Mouse (Mus musculus): Measurements from ENCODE around the gene Fbxo6. TPM values are rescaled to one million over a fixed set of nuclear protein-coding genes. Genes with fewer than 3 reads are reported as not detected.
"Not testable (repeated sequence)": the region's sequence is repeated elsewhere in the genome, so short reads cannot be mapped to it uniquely, and the experiment has no call there.

Fbxo6 gene
- polyA plus RNA-seq, 1 experiment from 2014 or later = 22.0 TPM

GRCm38 (mm10) chr4:148176603-148177002 is 24.7 kb upstream of the Fbxo6 start:
- H3K4me2 ChIP-seq (replicated peaks; ENCODE audit: low read depth, low read length); H3K4me3 ChIP-seq (ENCODE audit: low read length); H3K27ac ChIP-seq (ENCODE audit: low read length); H3K36me3 ChIP-seq (ENCODE audit: insufficient read depth, low read length); ATAC-seq (ENCODE audit: low FRiP score, low TSS enrichment); H3K9me3 ChIP-seq (ENCODE audit: low read length); H3K4me1 ChIP-seq (ENCODE audit: insufficient read depth, low read length); H3K9ac ChIP-seq (replicated peaks; ENCODE audit: low read length): not testable (repeated sequence)
- WGBS = 59% methylated on average over 5 of the region's 6 CpGs
- peaks cover 44% of the 10 kb centered on the region for H3K27me3 ChIP-seq (ENCODE audit: insufficient read depth, low read length)

- H3K36me3 ChIP-seq (ENCODE audit: insufficient read depth, low read length) = no peaks in the 10 kb centered on the region
- no peak overlapping the region for H3K4me2 ChIP-seq (replicated peaks; ENCODE audit: low read depth, low read length)
- ATAC-seq (ENCODE audit: low FRiP score, low TSS enrichment) = no peak
- H3K4me3 ChIP-seq (ENCODE audit: low read length) = no peak overlapping the region
- no peaks in the 10 kb centered on the region for H3K4me1 ChIP-seq (ENCODE audit: insufficient read depth, low read length)
- WGBS = 23% methylated on average over 12 of the region's 12 CpGs
- no peak overlapping the region for H3K27ac ChIP-seq (ENCODE audit: low read length)
- no peaks in the 10 kb centered on the region for H3K9me3 ChIP-seq (ENCODE audit: low read length)
- H3K9ac ChIP-seq (replicated peaks; ENCODE audit: low read length) = no peak overlapping the region
- peaks cover 61% of the 10 kb centered on the region for H3K27me3 ChIP-seq (ENCODE audit: insufficient read depth, low read length)
These were observed 22.5 kb upstream of the Fbxo6 start for GRCm38 (mm10) chr4:148174495-148174862.

- H3K4me2 ChIP-seq (replicated peaks; ENCODE audit: low read depth, low read length) = no peak overlapping the region
- no peaks in the 10 kb centered on the region for H3K4me1 ChIP-seq (ENCODE audit: insufficient read depth, low read length)
- no peak overlapping the region for H3K27ac ChIP-seq (ENCODE audit: low read length)
- ATAC-seq (ENCODE audit: low FRiP score, low TSS enrichment) = no peak
- 2% methylated on average over 30 of the region's 30 CpGs for WGBS
- no peak overlapping the region for H3K9ac ChIP-seq (replicated peaks; ENCODE audit: low read length)
- peaks cover 63% of the 10 kb centered on the region for H3K27me3 ChIP-seq (ENCODE audit: insufficient read depth, low read length)
- no peak overlapping the region for H3K4me3 ChIP-seq (ENCODE audit: low read length)
- no peaks in the 10 kb centered on the region for H3K9me3 ChIP-seq (ENCODE audit: low read length)
- H3K36me3 ChIP-seq (ENCODE audit: insufficient read depth, low read length) = no peaks in the 10 kb centered on the region
These were observed 22.0 kb upstream of the Fbxo6 start for GRCm38 (mm10) chr4:148173811-148174494.

- peaks cover 77% of the 10 kb centered on the region for H3K27me3 ChIP-seq (ENCODE audit: insufficient read depth, low read length)
- H3K4me3 ChIP-seq (ENCODE audit: low read length) = no peak overlapping the region
- H3K9me3 ChIP-seq (ENCODE audit: low read length) = no peaks in the 10 kb centered on the region
These were observed 19.3 kb upstream of the Fbxo6 start for GRCm38 (mm10) chr4:148171261-148171660.

GRCm38 (mm10) chr4:148170842-148171241 is 18.9 kb upstream of the Fbxo6 start:
- no peak overlapping the region for H3K27ac ChIP-seq (ENCODE audit: low read length)
- ATAC-seq (ENCODE audit: low FRiP score, low TSS enrichment) = no peak
- WGBS = 0% methylated on average over 2 of the region's 2 CpGs
- H3K4me3 ChIP-seq (ENCODE audit: low read length) = no peak overlapping the region
- peaks cover 12% of the 10 kb centered on the region; the same call in 1 of the 2 replicates for H3K4me1 ChIP-seq (ENCODE audit: insufficient read depth, low read length)
- H3K4me2 ChIP-seq (replicated peaks; ENCODE audit: low read depth, low read length) = no peak overlapping the region
- H3K36me3 ChIP-seq (ENCODE audit: insufficient read depth, low read length) = no peaks in the 10 kb centered on the region
- H3K27me3 ChIP-seq (ENCODE audit: insufficient read depth, low read length) = peaks cover 77% of the 10 kb centered on the region
- no peak overlapping the region for H3K9ac ChIP-seq (replicated peaks; ENCODE audit: low read length)
- no peaks in the 10 kb centered on the region for H3K9me3 ChIP-seq (ENCODE audit: low read length)

More at GRCm38 (mm10) chr4:148171261-148171660, 19.3 kb upstream of the Fbxo6 start:
- Histone ChIP-seq H3K36me3 (ENCODE audit: insufficient read depth, low read length) (no peaks in the 10 kb centered on the region), H3K27ac (ENCODE audit: low read length) (no peak overlapping the region), H3K4me2 (replicated peaks; ENCODE audit: low read depth, low read length) (no peak overlapping the region), H3K4me1 (ENCODE audit: insufficient read depth, low read length) (peaks cover 8% of the 10 kb centered on the region; the same call in 1 of the 2 replicates), H3K9ac (replicated peaks; ENCODE audit: low read length) (no peak overlapping the region)
- no peak for ATAC-seq (ENCODE audit: low FRiP score, low TSS enrichment)
- WGBS = 50% methylated on average over 3 of the region's 3 CpGs

GRCm38 (mm10) chr4:148169586-148169985 is 17.6 kb upstream of the Fbxo6 start:
- H3K9me3 ChIP-seq (ENCODE audit: low read length) = no peaks in the 10 kb centered on the region
- H3K36me3 ChIP-seq (ENCODE audit: insufficient read depth, low read length) = no peaks in the 10 kb centered on the region
- no peak overlapping the region for H3K4me2 ChIP-seq (replicated peaks; ENCODE audit: low read depth, low read length)
- no peak overlapping the region for H3K4me3 ChIP-seq (ENCODE audit: low read length)
- H3K9ac ChIP-seq (replicated peaks; ENCODE audit: low read length) = no peak overlapping the region
- H3K27me3 ChIP-seq (ENCODE audit: insufficient read depth, low read length) = peaks cover 82% of the 10 kb centered on the region
- peaks cover 12% of the 10 kb centered on the region; the same call in 1 of the 2 replicates for H3K4me1 ChIP-seq (ENCODE audit: insufficient read depth, low read length)
- no peak for ATAC-seq (ENCODE audit: low FRiP score, low TSS enrichment)
- 27% methylated on average over 15 of the region's 15 CpGs for WGBS
- no peak overlapping the region for H3K27ac ChIP-seq (ENCODE audit: low read length)

GRCm38 (mm10) chr4:148168287-148168686 is 16.3 kb upstream of the Fbxo6 start:
- ATAC-seq (ENCODE audit: low FRiP score, low TSS enrichment) = no peak
- no peaks in the 10 kb centered on the region for H3K9me3 ChIP-seq (ENCODE audit: low read length)
- no peak overlapping the region for H3K4me3 ChIP-seq (ENCODE audit: low read length)
- peaks cover 82% of the 10 kb centered on the region for H3K27me3 ChIP-seq (ENCODE audit: insufficient read depth, low read length)
- peaks cover 15% of the 10 kb centered on the region; the same call in 1 of the 2 replicates for H3K4me1 ChIP-seq (ENCODE audit: insufficient read depth, low read length)
- H3K9ac ChIP-seq (replicated peaks; ENCODE audit: low read length) = no peak overlapping the region
- no peak overlapping the region for H3K4me2 ChIP-seq (replicated peaks; ENCODE audit: low read depth, low read length)
- H3K36me3 ChIP-seq (ENCODE audit: insufficient read depth, low read length) = no peaks in the 10 kb centered on the region
- H3K27ac ChIP-seq (ENCODE audit: low read length) = no peak overlapping the region
- WGBS = 19% methylated on average over 7 of the region's 7 CpGs

GRCm38 (mm10) chr4:148166986-148167385 is 15.0 kb upstream of the Fbxo6 start:
- H3K4me2 ChIP-seq (replicated peaks; ENCODE audit: low read depth, low read length) = 0 out of 2 replicates have a peak overlapping the region, but pooled peaks have one; percentile 27
- no peak overlapping the region for H3K27ac ChIP-seq (ENCODE audit: low read length)
- 19% methylated on average over 4 of the region's 4 CpGs for WGBS
- no peak for ATAC-seq (ENCODE audit: low FRiP score, low TSS enrichment)
- no peaks in the 10 kb centered on the region for H3K36me3 ChIP-seq (ENCODE audit: insufficient read depth, low read length)
- no peaks in the 10 kb centered on the region for H3K9me3 ChIP-seq (ENCODE audit: low read length)
- H3K4me3 ChIP-seq (ENCODE audit: low read length) = no peak overlapping the region
- peaks cover 82% of the 10 kb centered on the region for H3K27me3 ChIP-seq (ENCODE audit: insufficient read depth, low read length)
- no peak overlapping the region for H3K9ac ChIP-seq (replicated peaks; ENCODE audit: low read length)
- peaks cover 16% of the 10 kb centered on the region; the same call in 1 of the 2 replicates for H3K4me1 ChIP-seq (ENCODE audit: insufficient read depth, low read length)

GRCm38 (mm10) chr4:148166431-148166830 is 14.5 kb upstream of the Fbxo6 start:
- no peak for ATAC-seq (ENCODE audit: low FRiP score, low TSS enrichment)
- Histone ChIP-seq H3K27me3 (ENCODE audit: insufficient read depth, low read length) (peaks cover 82% of the 10 kb centered on the region), H3K4me1 (ENCODE audit: insufficient read depth, low read length) (peaks cover 16% of the 10 kb centered on the region; the same call in 1 of the 2 replicates), H3K9me3 (ENCODE audit: low read length) (no peaks in the 10 kb centered on the region), H3K9ac (replicated peaks; ENCODE audit: low read length) (no peak overlapping the region), H3K4me2 (replicated peaks; ENCODE audit: low read depth, low read length) (0 out of 2 replicates have a peak overlapping the region, but pooled peaks have one; percentile 27), H3K4me3 (ENCODE audit: low read length) (no peak overlapping the region), H3K36me3 (ENCODE audit: insufficient read depth, low read length) (no peaks in the 10 kb centered on the region), H3K27ac (ENCODE audit: low read length) (no peak overlapping the region)
- 6% methylated on average over 10 of the region's 10 CpGs for WGBS

GRCm38 (mm10) chr4:148165551-148165950 is 13.6 kb upstream of the Fbxo6 start:
- Histone ChIP-seq H3K4me2 (replicated peaks; ENCODE audit: low read depth, low read length) (no peak overlapping the region), H3K27ac (ENCODE audit: low read length) (no peak overlapping the region), H3K27me3 (ENCODE audit: insufficient read depth, low read length) (peaks cover 86% of the 10 kb centered on the region), H3K9ac (replicated peaks; ENCODE audit: low read length) (no peak overlapping the region), H3K9me3 (ENCODE audit: low read length) (no peaks in the 10 kb centered on the region), H3K36me3 (ENCODE audit: insufficient read depth, low read length) (no peaks in the 10 kb centered on the region), H3K4me1 (ENCODE audit: insufficient read depth, low read length) (peaks cover 23% of the 10 kb centered on the region; the same call in 1 of the 2 replicates), H3K4me3 (ENCODE audit: low read length) (no peak overlapping the region)
- ATAC-seq (ENCODE audit: low FRiP score, low TSS enrichment) = no peak
- 4% methylated on average over 17 of the region's 17 CpGs for WGBS
